Mouse (Mus musculus) kidney, embryonic 16.5 days (tissue): ENCODE results near the gene Vezt. TPM values are rescaled to one million over a fixed set of nuclear protein-coding genes. Genes with fewer than 3 reads are reported as not detected.
A peak's percentile ranks its signal among the peaks of the same experiment; 100 is the strongest.

Source experiments
- ATAC-seq: fragments of 200-750 bp; cut with Nextera tagmentation; 2 replicates; pipeline ENCODE4 v1.8.0; 2017; ENCODE audit warnings: moderate TSS enrichment; ENCODE audit not compliant: low FRiP score, low TSS enrichment
- H3K27ac ChIP-seq: fragments of 300-500 bp; sonication (generic); 2 replicates; pipeline ENCODE4 v1.5.1; 2014; ENCODE audit warnings: low read length
- H3K27me3 ChIP-seq: fragments of 300-500 bp; sonication (generic); 2 replicates; pipeline ENCODE4 v1.6.1; 2014; ENCODE audit warnings: low read length, control low read depth, mixed read lengths; ENCODE audit not compliant: insufficient read depth
- H3K36me3 ChIP-seq: fragments of 300-500 bp; sonication (generic); 2 replicates; pipeline ENCODE4 v1.6.1; 2014; ENCODE audit warnings: low read length, control low read depth, mixed read lengths; ENCODE audit not compliant: insufficient read depth
- H3K4me1 ChIP-seq: fragments of 300-500 bp; sonication (generic); 2 replicates; pipeline ENCODE4 v1.6.1; 2014; ENCODE audit warnings: low read length, control low read depth, mixed read lengths; ENCODE audit not compliant: insufficient read depth
- H3K4me2 ChIP-seq: fragments of 300-500 bp; sonication (generic); replicated peaks from 2 replicates; pipeline ENCODE4 v1.6.1; 2014; ENCODE audit warnings: low read depth, low read length
- H3K4me3 ChIP-seq: fragments of 300-500 bp; sonication (generic); 2 replicates; pipeline ENCODE4 v1.5.1; 2014; ENCODE audit warnings: mild to moderate bottlenecking, low read length
- H3K9ac ChIP-seq: fragments of 300-500 bp; sonication (generic); replicated peaks from 2 replicates; pipeline ENCODE4 v1.6.1; 2014; ENCODE audit warnings: low read length
- H3K9me3 ChIP-seq: fragments of 300-500 bp; sonication (generic); 2 replicates; pipeline ENCODE4 v1.6.1; 2016; ENCODE audit warnings: low read length, control low read depth
- WGBS: fragments of 180-500 bp; shearing (Covaris S2); extraction: QIAGEN DNeasy Blood & Tissue Kit; methylation state at CpG from one replicate; pipeline ENCODE4 v1.1.7; 2014; 5-methylcytosine and 5-hydroxymethylcytosine counted together
- polyA plus RNA-seq: library from polyadenylated mRNA; unstranded; fragments of >200 nt; fragmentation: Nextera tagmentation; extraction: Ambion mirVana; gene quantifications from 2 replicates; pipeline ENCODE4 v1.2.1, GENCODE M21; 2015

Vezt gene
- polyA plus RNA-seq: 24.5 TPM in 2 replicates

DNA sequence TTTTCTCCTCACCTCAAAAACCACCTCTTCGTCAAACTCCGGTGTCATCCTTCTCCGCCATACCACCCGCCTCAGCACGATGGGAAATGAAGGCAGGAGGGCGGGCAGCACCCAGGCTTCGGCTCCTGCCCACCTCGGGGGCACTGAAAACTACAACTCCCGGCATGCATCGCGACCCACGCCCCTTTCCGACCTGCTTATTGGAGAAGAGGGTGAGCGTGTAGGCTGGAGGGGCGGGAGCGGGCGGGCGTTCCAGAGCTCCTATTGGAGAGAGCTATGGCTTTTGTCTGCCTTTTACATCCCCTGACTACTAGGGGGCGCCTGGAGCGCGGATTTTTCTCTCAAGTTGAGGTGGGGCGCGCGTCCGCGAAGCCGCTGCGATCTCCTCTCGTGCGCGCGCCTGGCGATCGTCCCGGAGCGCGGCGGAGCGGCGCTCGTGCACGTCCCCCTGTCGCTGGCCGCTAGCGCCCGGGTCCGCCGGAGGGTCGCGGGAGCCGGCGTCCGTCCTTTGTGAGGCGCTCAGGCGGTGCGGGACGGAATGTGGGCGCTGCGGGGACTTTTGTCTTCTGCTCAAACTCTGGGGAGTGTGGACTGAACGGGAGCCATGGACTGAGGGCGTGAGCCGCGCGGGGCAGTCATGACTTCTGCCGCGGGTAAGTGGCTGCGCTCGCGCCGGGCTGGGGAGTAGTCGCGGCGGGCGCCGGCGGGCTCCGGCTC lies at the start of gene Vezt, which contains the start of gene Fgd6:
Vezt (minus strand) TSS at position 160 of the 717 bp plus-strand sequence.
Fgd6 (plus strand) TSS at position 344 of the 717 bp plus-strand sequence.
- H3K4me3 ChIP-seq: peak within 1 kb of the TSS; percentile 67
- H3K4me2 ChIP-seq: peak within 1 kb of the TSS; percentile 79
- under 1% methylated on average over 75 of the region's 77 CpGs for WGBS
- H3K9me3 ChIP-seq: no peaks in the 10 kb centered on the region
- H3K27ac ChIP-seq: peak within 1 kb of the TSS; percentile 51
- no peaks in the 10 kb centered on the region for H3K27me3 ChIP-seq
- 0 out of 2 replicates have a peak, but pooled peaks cover 2% of the 10 kb centered on the region for H3K36me3 ChIP-seq
- H3K4me1 ChIP-seq: peaks cover 15% of the 10 kb centered on the region
- peak; percentile 99 for ATAC-seq
- H3K9ac ChIP-seq: peak within 1 kb of the TSS; percentile 78

DNA sequence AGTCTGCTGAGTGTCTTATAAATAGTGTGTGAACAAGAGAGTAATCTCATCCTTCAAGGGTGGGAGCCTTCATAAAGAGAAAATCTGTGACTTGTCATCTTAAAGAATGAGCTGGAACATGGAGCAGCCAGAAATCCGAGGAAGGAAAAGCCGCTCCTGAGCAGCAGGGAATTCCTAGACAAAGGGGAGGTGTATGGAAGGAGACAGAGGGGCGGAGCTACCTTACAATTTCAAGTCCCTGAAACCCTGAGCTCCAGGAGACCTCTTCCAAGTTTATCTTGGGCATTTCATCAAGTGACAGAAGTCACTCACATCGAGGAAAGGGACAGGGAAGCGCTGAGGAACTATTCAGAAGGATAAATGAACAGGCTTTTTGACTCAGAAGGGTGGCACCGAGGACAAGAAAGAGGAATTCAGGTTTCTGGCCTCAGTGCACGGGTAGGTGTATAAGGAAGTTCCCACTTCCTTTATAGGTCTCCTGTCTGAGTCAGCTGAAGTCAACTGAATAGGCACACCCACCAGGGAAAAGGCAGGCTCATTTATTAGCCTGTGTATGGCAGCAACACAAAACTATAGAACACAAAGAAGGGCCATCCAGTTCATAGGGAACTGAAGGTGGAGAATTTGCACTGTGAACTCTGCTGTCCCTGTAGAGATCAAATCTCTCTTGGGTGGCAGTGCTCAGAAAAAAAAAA lies 46.6 kb upstream of the Vezt start:
- ATAC-seq: no peak

GRCm38 (mm10) chr10:94080740-94081139 lies 45.1 kb upstream of the Vezt start:
- Histone ChIP-seq H3K27me3 (no peaks in the 10 kb centered on the region), H3K4me1 (peaks cover 15% of the 10 kb centered on the region), H3K9me3 (no peaks in the 10 kb centered on the region), H3K4me3 (no peak overlapping the region), H3K27ac (no peak overlapping the region), H3K36me3 (no peaks in the 10 kb centered on the region), H3K9ac (no peak overlapping the region), H3K4me2 (no peak overlapping the region)
- no peak for ATAC-seq
- 41% methylated on average over 3 of the region's 3 CpGs for WGBS

More for the DNA sequence above, 46.6 kb upstream of the Vezt start:
- no peak overlapping the region for H3K4me3 ChIP-seq
- no peaks in the 10 kb centered on the region for H3K36me3 ChIP-seq
- H3K9me3 ChIP-seq: no peaks in the 10 kb centered on the region
- WGBS: 49% methylated on average over 7 of the region's 7 CpGs
- H3K27me3 ChIP-seq: no peaks in the 10 kb centered on the region
- H3K4me1 ChIP-seq: peaks cover 15% of the 10 kb centered on the region
- no peak overlapping the region for H3K9ac ChIP-seq
- H3K27ac ChIP-seq: peak overlapping the region; percentile 38; the same call in 1 of the 2 replicates
- H3K4me2 ChIP-seq: no peak overlapping the region

DNA sequence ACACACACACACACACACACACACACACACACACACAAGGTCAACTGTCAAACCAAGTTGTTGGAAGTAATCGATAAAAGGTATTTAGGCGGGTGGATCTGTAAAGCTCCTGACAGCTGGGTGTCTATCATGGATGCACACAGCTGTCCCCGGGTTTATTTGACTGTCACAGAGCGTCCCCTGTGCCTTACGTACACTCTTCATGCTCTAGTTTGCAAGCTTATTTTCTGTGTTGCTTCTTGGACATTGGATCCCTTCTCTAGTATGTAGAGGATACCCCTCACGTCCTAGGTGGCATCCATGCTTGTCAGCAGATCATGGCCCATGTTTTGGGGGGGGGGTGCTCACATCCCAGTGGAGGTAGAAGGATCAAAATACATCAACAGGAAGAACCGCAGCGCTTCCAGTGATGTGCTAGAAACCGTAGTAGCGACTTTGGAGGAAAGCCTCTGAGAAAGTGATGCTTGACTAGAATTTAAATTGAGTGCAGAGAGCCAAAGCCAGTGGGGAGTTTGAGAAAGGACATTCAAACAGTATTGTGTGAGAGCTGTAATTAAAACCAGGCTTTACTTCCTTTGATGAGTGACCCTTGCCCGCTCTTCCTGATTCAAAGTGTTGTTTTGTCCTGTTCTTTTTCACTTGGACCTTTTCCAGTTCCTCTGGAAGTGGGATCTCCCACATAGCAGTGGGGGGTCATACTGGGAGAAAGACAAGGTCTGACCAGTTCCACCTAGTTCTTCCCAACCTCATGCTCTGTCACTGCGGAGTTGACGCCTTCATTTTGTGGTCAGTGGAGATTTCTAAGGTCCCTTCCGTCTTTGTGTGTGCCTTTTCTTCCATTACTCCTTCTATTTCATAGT lies 41.6 kb upstream of the Vezt start:
- WGBS: 63% methylated on average over 14 of the region's 14 CpGs
- Histone ChIP-seq H3K9ac (no peak overlapping the region), H3K4me1 (peaks cover 16% of the 10 kb centered on the region; the same call in 1 of the 2 replicates), H3K27ac (peak overlapping the region; percentile 25; the same call in 1 of the 2 replicates), H3K9me3 (no peaks in the 10 kb centered on the region), H3K36me3 (no peaks in the 10 kb centered on the region), H3K27me3 (no peaks in the 10 kb centered on the region), H3K4me2 (no peak overlapping the region), H3K4me3 (no peak overlapping the region)
- peak; percentile 46; the same call in 1 of the 2 replicates for ATAC-seq

- Histone ChIP-seq H3K9ac (no peak overlapping the region), H3K27me3 (no peaks in the 10 kb centered on the region), H3K27ac (no peak overlapping the region), H3K4me1 (peaks cover 11% of the 10 kb centered on the region; the same call in 1 of the 2 replicates), H3K9me3 (no peaks in the 10 kb centered on the region), H3K4me3 (no peak overlapping the region), H3K4me2 (no peak overlapping the region), H3K36me3 (no peaks in the 10 kb centered on the region)
- no peak for ATAC-seq
- 79% methylated on average over 4 of the region's 4 CpGs for WGBS
Observed at GRCm38 (mm10) chr10:94072916-94073465, 37.4 kb upstream of the Vezt start.

DNA sequence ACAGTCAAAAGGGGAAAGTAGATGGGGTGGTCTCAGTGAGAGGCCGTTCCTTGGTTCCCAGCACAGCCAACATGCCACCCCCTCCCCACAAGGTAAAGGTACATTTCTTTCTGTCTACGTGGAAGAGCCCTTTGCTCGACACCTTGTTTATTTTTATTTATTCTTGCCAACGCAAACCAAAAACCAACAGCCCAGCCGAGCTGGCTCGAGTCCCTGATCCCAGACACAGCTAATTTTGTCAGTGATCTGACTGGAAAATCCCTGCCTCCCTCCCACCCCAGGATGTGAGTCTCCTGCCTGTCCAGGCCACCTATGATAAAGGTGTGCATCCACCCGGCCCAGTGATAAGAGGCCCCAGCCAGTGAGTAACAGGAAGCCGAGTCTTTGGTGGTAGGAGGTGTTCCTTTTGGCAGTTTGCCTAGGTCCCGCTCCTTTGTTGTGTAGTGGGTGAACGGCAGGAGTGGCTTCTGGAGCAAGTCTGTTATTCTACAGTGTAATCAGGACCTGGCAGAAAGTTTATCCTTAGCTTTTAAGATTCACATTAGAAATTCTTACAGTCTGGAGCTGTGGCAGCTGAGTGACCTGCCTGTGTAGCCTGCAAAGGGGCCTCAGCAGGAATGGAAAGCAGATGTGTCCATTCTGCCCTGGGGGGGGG lies 36.8 kb upstream of the Vezt start:
- 51% methylated on average over 10 of the region's 10 CpGs for WGBS
- H3K9ac ChIP-seq: no peak overlapping the region
- H3K4me2 ChIP-seq: no peak overlapping the region
- no peaks in the 10 kb centered on the region for H3K36me3 ChIP-seq
- no peak overlapping the region for H3K27ac ChIP-seq
- H3K4me3 ChIP-seq: no peak overlapping the region
- H3K4me1 ChIP-seq: peaks cover 9% of the 10 kb centered on the region; the same call in 1 of the 2 replicates
- ATAC-seq: 0 out of 2 replicates have a peak, but pooled peaks have one; percentile 12
- no peaks in the 10 kb centered on the region for H3K9me3 ChIP-seq
- no peaks in the 10 kb centered on the region for H3K27me3 ChIP-seq

- H3K27ac ChIP-seq: no peak overlapping the region
- no peaks in the 10 kb centered on the region for H3K27me3 ChIP-seq
- H3K4me3 ChIP-seq: no peak overlapping the region
- H3K9me3 ChIP-seq: no peaks in the 10 kb centered on the region
- no peak overlapping the region for H3K9ac ChIP-seq
- no peak for ATAC-seq
- H3K36me3 ChIP-seq: no peaks in the 10 kb centered on the region
- peaks cover 8% of the 10 kb centered on the region; the same call in 1 of the 2 replicates for H3K4me1 ChIP-seq
- no peak overlapping the region for H3K4me2 ChIP-seq
- WGBS: 84% methylated on average over 7 of the region's 7 CpGs
Observed at GRCm38 (mm10) chr10:94071641-94072040, 36.0 kb upstream of the Vezt start.

- H3K27ac ChIP-seq: no peak overlapping the region
- H3K9me3 ChIP-seq: no peaks in the 10 kb centered on the region
- 52% methylated on average over 5 of the region's 5 CpGs for WGBS
- H3K4me3 ChIP-seq: no peak overlapping the region
- ATAC-seq: peak; percentile 52; the same call in 1 of the 2 replicates
- peaks cover 8% of the 10 kb centered on the region; the same call in 1 of the 2 replicates for H3K4me1 ChIP-seq
- no peak overlapping the region for H3K9ac ChIP-seq
- H3K36me3 ChIP-seq: no peaks in the 10 kb centered on the region
- H3K4me2 ChIP-seq: no peak overlapping the region
- H3K27me3 ChIP-seq: no peaks in the 10 kb centered on the region
Observed at GRCm38 (mm10) chr10:94068701-94069100, 33.1 kb upstream of the Vezt start.

DNA sequence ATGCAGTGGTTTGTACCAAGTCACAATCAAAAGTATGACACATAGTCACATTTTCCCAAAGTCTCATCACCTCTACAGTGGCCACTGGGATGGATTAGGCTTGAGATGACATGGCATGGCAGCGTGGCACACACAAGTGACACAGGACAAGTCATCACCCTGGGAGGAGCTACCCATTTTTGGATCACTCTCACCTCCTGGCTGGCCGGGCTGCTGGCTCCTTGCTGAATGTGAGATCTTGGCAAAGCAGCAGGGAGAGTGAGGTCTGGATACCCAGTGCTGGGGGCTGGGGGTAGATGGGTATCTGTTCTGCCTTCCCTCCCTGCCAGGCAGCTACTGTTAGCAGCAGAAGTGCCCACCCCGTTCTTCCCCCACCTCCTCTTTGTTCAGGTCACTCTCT lies 31.3 kb upstream of the Vezt start:
- H3K9ac ChIP-seq: no peak overlapping the region
- no peak overlapping the region for H3K4me2 ChIP-seq
- ATAC-seq: no peak
- H3K27me3 ChIP-seq: no peaks in the 10 kb centered on the region
- H3K36me3 ChIP-seq: no peaks in the 10 kb centered on the region
- no peak overlapping the region for H3K4me3 ChIP-seq
- no peaks in the 10 kb centered on the region for H3K4me1 ChIP-seq
- no peak overlapping the region for H3K27ac ChIP-seq
- H3K9me3 ChIP-seq: no peaks in the 10 kb centered on the region
- 71% methylated on average over 3 of the region's 3 CpGs for WGBS
